Mouse (Mus musculus) retina, adult 2 months (tissue): ENCODE measurements at regions not wholly inside any gene's neighbourhood (a gene's known extent, or its start where the extent isn't known, plus 50 kb on each side); places are given as distances from the start of the nearest gene placed in this dataset.
A peak's percentile ranks its signal among the peaks of the same experiment; 100 is the strongest.

Experiments
- DNase-seq: peaks from one replicate; pipeline ENCODE4 v3.0.0-alpha.2; 2012; ENCODE audit warnings: low read depth, low spot score

DNA sequence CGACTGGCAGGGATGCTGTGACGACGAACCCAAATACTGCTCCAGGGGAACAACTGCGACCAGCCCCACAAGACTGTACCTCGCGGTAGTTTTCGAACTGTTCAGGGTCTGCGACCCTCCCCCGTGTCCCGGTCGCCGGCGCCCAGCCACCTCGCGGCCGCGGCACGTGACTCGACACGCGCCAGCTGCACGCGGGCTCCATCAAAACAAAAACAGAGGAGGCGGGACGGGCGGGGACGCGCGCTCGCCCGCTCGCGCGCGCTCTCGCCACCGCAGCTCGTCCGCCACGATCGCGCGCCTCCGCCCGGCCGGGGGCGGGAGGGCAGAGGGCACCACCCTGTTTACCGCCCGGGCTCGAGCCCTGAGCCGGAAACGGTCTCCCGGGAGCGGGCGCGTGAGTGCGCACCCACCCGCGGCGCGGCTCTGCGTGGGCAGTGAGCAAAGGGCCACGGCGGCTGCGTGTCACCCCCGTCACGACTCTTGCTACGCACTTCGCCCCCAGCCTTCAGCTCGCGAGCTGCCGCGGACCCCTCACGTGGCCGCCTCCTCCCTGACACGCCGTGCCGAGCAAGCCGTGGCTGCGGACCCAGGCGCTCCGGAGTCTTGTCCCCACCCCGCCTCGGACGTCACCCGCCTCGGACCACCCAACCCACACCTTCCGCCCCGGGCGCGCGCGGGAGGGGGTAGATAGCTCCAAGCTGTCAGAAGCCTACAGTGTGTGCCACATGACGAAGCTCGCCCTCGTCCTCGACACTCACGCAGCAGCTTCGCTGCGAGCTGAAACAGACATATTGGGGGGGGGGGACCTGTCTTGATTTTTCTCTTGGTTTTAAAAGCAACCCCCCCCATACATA, 182.1 kb upstream of the Mkln1 start:
- peak; percentile 53 for DNase-seq

DNA sequence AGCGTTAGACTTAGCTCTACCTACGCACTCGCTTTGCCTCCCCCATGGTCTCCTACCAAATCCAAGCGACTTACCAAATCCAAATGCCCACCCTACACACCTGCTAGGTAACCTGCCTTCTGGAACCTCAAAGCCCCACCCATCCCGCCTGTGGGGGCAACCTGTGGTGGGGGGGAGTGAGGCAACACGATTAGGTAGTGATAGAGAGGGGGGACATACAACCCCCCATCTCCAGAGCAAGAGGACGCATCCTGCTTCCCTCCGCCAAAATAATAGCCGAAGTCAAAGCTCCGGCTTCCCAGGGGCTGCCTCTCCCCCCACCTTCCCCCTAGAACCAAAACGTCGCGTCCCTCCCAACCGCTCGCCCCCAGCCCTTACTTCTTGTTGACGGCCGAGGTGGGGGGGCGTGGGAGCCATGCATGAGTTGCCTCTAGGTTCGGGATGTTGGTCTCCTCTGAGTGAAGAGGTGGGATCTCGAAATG, 181.4 kb upstream of the Mkln1 start:
- no peak for DNase-seq

DNA sequence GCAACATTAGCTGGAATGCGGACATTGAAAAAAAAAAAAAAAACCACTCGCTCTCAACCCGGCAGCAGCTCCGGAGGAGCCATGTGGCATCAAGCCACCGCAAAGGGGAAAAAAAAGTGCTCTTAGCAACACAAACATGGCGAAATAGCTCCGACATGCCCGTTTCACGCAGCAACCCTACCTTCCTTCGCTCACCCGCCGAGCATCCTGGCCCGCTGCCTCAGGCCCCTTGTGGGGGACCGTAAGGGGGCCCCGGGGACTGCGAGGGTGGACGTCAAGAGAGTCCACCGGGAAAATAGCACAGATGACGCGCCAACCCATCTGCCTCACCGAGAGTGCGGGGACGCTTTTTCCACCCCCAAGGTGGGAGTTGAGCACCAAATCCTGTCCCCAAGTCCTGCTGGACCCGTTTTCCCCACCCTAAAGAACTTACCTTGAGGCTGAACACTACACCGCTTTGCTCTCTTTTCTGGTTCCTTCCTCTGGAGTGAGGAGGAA, 180.8 kb upstream of the Mkln1 start:
- no peak for DNase-seq

DNA sequence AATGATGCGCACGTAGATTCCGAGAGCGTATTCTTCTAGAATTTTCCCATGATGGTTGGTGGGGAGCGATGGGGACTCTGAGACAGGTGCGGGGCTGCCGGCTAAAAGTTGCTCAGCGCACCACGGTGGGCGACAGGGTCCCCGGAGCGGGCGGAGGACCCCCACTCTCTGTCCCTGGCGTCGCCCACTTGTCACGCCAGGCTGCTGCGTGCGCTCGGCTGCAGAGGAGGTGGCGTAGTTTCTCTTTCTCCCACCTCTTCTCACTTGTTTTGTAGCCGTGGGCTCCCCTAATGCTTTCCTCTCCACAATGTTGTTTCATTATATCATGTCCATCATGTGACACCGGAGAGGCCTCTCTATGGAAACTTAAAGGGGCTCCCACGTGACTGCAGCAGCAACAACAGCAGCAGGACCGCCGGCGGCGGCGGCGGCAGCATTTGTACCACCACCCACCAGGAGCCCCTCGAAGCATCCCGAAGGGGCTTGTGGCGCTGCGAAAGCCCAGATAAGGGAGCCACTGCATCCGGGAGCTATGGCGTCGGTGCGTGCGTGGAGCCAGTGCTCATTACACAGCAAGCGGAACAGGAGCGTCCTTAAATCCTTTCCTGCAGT, 180.3 kb upstream of the Mkln1 start:
- no peak for DNase-seq

DNA sequence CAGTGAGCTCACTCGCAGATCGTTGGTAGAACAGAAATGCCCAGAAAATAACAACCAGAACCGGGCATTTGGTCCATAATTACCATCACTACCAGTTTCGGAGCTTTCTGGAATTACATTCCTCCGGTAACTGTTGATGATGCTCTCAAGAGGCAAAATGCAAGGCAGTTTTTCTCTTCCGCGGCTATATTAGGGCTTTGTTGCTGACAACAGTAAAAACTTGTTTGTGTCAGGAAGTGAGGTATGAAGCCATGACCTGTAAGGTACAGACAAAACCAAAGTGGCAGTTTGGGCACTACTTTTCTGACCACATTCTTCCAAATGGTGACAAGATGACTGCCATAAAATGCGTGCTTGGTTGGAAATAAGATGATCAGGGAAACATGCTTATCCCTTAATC, 179.7 kb upstream of the Mkln1 start:
- no peak for DNase-seq

DNA sequence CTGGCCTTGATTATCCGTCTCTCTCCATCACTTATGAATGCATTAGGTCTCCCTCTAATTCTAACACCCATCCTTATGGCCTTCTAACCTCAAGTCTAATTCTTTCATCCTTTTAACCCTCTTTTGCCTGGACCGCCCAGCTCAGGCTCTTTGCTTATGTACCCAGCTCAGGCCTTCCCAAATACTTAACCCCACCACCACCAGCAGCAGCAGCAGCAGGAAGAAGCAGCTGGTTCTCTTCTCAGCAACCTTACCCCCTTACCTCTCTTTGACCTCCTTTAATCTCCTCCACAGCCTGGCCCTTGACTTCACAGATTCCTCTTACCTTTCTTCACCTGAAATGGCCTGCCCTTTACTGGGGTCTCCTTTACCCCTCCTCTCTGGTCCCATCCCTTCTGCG, 178.8 kb upstream of the Mkln1 start:
- no peak for DNase-seq

DNA sequence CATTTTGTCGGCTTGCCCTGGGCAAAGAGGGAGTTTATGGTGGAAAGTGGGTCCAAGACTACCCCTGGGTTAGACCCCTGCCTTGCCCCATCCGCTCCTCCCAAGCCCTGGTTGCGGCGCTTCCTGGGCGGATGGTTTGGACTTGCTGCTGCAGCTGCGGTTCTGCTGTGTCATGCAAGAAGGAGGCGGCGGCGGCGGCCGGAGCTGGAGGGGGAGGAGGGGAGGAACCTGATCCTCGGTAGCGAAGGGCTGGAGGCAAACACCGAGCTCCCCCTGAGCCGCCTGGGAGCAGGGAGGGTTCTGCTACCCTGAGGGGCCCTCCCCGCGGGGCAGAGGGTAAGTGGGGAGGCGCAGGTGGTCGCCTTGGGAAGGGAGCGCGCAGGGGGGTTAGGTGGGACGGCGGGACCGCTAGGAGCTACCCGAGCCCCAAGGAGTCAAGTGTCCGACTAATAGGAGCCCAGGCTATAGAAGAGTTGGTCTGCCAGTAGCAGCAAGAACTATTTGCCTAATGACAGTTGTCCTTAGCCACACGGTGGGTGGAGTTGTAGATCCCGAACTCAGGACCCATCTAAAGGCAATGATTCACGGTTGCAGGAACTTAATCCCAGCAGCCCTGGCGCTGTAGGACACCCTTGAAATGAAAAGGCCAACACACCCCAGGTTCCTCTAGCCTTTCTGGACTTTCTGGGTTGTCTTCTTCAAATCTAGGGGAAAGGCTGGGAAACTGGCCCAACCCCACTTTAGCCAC, 178.2 kb upstream of the Mkln1 start:
- DNase-seq, result no peak

DNA sequence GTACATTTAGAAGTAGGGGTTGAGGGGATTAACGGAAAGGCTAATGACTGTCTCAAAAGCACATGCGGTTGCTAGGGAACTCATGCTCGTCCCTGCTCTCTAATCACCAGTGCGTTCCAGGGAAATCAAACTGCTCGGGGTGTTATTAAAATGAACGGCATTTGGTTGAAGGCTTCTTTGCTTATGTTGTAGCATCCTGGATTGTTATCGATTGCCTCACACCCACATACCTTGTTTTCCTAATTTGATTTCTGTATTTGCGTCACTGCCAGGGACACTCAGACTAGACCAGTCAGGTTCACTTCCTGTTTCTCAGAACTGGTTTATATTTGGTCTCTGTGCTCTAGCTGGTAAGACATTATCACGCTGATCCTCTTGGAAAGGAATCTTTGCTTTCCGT, 177.0 kb upstream of the Mkln1 start:
- no peak for DNase-seq

DNA sequence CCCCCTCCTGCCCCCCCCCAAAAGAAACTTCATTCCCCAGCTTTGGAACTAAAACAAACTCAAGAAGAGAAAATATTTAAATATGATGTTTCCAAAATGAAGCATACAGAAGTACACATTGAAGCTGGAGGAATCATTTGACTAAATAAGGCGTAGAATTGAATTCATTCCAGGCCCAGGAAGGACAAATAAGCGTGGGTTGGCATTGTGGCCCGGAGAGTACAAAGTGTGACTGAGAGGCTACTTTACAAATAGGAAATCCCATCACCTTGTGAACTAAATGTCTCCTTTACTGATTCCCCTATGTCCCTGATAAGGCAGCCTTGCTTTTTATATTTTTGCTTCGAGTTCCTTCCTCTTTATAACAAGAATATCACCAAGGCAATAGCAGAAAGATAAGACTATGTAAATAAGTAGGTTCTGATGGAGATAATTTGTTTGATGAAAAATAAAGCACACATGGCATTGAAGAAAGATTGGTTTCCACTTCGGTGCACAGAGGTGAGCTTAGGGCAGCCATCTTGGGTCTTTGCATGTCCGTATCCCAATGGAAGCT, 176.4 kb upstream of the Mkln1 start:
- no peak for DNase-seq

DNA sequence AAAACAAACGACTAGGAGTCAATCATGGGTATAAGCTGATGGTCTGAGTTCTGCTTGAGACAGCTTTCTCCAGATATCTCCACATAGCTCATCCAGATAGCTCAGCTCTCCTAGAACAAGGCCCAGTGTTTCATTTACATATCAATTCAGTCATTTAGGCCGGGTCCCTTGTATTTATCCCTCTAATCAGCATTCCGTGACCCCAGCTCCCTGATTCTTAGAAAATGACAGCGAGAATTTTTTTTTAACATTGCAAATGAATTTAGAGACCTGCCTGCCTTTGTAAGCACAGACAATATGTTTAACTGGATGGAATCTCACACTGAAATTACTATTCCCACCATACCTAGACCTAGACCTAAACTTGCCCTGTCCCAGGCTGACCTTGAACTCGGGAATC, 171.1 kb upstream of the Mkln1 start:
- no peak for DNase-seq

DNA sequence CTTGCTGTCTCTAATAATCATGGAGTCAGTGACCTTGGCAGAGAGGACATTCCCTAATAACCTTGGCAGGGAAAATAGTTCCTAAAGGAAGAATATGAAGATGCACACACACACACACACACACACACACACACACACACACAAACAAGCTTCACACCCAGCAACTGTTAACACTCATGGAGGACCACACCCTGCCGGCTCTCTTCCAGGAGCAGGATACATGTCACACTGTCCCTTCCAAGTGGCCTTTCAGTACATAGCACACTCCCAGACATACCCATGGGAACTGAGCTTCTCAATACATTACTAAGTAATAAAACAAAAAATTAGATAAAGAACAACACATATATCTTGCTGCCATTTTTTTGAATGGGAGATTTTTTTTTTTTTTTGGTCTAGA, 170.5 kb upstream of the Mkln1 start:
- DNase-seq, result no peak

DNA sequence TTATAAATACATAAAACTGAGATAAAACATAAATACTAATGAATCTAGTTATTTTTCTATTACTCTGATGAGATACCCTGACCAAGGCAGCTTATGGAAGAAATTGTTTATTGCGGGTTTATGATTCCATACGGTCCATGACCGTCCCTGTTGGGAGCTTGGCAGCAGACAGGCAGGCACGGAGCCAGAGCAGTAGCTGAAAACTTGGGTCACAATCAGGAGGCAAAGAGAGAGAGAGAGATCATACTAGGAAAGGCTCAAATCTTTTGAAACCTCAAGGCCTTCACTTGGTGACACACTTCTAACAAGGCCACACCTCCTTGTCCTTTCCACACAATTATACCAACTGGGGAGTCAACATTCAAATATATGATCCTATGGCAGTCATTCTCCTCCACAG, 166.7 kb upstream of the Mkln1 start:
- DNase-seq, result no peak

DNA sequence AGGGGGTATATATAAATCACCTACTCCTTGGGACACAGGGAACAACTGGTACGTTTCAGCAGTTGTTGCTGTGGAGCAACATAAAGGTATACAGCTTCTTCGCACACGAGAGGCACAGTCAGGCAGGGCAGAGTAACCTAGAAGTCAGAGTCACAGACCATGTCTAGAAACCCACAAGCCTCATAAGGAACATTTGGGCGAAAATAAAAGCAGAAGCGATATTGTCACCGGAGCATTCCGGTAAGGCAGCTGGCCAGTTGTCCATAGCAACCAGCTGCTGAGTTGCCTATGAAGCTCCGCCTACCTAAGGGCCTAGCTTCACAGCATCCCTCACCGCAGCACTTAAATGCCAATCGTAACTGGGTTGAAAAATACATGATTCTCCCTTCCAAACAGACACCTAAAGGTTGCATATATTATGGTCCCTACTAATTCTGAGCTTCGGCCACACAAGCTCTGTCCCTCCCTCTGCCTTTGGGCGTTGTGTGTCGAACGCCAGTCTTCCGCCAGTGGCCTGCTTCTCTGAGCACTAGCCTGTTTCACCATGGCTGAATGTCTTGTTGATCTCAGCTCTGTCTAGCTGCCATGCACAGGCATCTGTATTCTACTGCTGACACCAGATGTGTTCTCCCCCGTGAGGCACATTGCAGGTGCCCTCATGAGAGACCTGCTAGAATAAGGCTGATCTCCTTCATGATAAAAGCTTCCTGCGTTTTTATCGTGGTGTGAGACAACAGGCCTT, 165.1 kb upstream of the Mkln1 start:
- DNase-seq, result no peak

DNA sequence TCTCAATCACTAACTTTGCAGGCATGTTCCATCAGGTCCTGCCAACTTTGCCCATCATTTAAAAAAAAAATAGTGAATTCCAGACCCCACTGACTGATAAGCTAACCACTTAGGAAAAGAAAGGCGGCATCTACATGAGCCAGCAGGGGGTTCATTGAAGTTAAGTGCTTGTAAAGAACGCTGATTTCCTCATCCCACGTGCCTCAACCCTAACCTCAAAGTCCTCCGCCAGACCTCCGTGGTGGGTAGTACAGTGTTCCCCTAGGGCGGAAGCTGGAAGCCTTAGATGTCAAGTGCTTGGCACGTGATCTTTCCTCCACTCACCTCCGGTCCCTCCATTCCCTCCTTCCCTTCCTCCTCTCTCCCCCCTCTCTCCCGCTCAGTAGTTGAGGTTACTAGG, 158.5 kb upstream of the Mkln1 start:
- DNase-seq, result no peak

DNA sequence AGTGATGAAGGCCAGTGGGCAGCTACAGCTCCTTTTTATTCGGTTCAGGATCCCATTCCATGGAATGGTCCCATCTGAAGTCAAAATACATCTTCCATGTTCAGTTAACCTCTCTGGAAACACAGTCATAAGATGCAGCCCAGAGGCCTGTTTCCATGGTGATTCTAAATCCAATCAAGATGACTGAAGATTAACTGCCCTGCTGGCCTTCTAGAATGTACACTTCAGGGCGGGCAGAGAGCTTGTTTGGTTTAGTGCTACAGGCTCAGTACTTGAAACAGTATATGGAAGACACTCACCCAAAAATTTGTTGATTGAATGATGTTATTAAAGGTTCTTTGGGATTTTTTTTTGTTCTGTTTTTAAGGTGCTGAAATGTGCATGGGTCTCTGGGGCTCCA, 148.0 kb upstream of the Mkln1 start:
- DNase-seq, result no peak

DNA sequence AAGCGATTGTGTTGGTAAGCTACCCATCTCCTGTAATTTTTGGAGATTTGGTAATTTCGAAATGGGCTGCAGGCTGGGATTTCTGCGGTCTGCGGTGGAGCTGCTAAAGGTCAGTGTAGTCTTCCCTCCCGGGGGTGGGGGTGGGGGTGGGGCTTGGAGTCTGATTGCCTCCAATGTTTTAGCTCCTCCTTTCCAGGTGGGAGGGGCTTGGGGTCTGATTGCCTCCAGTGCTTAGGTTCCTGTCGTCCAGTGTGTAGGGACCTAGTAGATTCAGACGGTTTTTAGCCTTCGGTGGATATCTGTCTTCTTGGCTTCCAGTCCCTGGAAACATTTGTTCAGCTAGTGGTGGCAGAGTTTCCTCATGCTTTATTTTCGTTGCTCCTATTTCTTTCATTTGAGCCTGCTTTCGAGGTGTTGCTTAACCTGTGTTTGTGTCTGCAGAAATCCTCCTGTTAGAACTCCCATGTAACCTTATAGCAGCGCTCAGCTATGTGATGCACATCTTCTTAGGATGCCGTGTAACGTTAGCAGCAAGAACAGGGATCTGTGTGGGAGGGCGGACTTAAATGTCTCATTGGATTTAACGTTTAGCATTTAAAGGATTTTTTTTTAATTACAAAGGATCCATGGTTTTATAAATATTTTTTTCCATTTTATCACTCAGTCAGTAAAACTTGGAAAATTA, 145.1 kb upstream of the Mkln1 start:
- DNase-seq, result no peak

DNA sequence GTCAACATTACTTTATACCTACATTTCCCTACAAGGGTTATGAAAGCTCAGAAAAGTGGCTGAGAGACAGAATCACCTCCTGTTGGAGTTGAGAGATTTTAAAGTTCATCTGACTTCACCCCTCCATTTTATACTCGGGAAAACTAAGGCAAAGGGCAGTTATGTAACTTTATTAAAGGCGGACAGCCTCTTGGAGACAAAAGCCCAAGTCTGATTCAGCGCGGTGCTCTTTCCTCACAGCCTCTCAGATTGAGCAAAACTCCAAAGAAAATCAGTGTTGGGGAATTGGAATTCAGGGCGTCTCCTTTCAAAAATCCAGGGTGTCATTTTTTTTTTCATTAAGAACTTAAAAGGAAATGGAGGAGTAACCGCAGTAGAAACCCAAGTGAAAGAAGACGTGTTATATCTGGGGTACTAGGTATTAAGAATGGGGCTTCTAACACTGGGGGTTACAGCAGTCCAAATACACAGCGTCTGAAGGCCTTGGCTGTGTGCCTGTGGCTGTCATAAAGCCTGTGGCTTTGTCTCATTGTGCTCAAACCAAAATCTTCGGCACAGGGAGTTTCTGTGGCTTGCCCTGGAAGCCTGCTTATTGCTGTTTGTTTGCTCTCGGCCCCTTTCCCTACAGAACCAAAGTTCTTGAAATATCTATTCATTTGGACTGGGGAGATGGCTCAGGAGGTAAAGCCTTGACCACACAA, 137.7 kb upstream of the Mkln1 start:
- no peak for DNase-seq

DNA sequence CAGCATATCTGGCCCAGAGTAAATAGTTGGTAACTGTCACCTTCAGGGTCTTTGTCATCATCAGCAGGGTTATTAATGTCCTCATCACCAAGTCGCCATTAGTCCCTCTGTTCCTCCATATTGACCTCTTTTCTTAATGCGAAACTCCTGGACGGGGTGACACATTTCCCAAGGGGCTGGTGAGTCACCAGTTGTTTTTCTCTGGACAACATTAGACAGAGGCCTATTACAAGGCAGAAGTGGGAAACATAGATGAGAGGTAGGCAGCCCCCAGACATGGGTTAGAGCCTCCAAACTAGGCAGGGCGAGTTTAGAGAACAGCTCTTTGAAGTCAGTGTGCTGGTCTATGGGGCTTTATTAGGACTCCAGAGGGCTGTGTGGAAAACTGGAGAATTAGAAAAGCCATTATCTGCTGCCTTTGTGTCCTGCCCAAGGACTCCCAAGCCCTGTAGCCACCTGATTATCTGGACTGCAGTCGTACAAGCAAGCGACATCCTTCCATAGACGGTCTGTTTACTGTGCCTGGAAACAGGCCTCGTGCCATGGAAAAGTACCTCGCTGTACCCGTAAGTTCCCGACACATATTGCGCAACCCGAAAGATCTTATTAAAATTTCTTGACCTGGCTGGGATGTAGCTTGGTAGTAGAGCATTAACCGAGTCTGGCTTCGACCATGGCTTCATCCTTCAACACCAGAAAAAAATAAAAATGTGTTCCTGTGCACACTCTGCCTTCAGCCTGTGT, 136.6 kb upstream of the Mkln1 start:
- DNase-seq, result no peak

DNA sequence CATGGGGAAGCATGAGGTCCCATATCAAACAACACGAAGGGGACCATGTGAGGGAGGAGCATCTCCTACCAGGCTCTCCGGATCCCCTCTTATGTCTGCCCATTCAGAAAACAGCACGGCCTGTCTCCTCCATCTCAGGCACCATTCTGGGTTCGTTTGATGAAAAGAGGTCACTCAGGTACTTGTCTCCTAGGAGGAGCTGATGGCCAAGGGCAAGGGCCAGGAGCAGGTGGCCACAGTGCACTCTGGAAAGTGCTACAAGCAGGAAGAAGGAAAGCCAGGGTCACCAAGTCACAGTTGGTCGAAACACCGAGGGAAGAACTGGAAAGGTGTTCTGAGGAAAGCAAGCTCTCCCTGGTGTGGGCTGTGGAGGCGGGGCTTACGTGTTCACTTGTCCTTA, 135.9 kb upstream of the Mkln1 start:
- DNase-seq, result no peak

DNA sequence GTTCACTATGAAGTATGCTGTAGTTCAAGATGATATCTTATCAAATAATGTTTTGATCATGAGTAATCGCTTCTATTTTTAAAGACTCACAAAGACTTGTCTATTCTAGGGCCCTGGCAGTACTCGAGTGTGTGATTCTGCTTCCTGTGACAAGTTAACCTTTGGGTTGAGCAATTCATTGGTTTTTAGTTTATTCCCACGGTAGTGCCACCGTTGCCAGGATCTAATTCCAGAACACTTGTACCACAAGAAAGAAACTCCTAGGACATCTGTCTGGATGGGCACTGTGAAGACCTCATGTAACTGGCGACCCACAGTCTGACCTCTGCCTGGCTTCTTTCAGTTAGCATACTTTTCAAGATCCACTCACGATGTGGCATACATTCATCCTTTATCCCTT, 134.7 kb upstream of the Mkln1 start:
- DNase-seq, result no peak
